Mouse (Mus musculus) regulatory T cell (primary cell): Measurements from ENCODE around the gene Hacl1.

Experiments used
- in situ Hi-C: fragments of 300-600 bp; cut with MboI, MseI; formaldehyde crosslinking; loops from one replicate; pipeline ENCODE4 v1.15.1; 2025; ENCODE audit warnings: high pct_unique_total_duplicates

Hacl1 gene

DNA sequence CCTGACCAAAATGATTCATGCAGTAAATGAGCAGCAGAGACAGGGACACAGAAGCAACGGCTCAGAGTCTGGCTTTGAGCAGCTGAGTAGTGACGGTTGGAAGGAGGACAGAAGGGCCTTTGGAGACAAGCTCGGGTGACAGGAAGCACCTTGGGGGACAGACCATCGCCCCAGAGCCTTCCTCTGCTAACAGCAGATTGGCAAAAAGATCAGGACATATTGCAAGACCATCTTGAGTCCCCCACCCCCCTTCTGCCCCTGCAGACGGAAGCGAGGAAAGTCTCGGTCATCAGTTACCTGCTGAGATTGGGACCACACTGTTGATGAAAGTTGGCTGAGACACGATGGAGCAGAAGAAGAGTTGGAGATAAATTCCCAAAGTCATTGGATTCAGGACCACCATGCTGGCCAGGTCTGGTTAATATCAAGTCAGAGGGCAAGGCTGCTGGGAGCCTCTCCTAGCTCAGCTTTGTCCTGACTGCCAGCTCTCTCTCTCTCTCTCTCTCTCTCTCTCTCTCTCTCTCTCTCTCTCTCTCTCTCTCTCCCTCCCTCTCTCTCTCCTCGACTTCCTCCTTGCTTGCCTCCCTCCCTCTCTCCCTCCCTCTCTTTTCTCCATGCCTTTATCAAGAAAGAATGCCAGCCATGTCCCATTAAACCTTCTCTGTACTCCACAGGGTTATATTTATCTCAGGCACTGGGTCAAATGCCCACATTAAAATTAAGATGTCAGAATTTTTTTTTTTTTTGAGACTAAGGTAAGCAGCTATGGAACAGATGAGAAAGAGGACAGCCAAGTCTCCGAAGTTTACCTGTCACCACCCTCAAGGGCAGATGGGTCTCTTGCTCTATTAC lies 64.0 kb downstream of the Hacl1 start:
- in situ Hi-C loops, result loop anchor here (5.0 kb wide), 1 partner anchor 75 kb away; no protein-coding TSS in a partner anchor

GRCm38 (mm10) chr14:31575866-31576265 lies 65.2 kb downstream of the Hacl1 start:
- in situ Hi-C loops, result loop anchor here (5.0 kb wide), 1 partner anchor 74 kb away; no protein-coding TSS in a partner anchor

DNA sequence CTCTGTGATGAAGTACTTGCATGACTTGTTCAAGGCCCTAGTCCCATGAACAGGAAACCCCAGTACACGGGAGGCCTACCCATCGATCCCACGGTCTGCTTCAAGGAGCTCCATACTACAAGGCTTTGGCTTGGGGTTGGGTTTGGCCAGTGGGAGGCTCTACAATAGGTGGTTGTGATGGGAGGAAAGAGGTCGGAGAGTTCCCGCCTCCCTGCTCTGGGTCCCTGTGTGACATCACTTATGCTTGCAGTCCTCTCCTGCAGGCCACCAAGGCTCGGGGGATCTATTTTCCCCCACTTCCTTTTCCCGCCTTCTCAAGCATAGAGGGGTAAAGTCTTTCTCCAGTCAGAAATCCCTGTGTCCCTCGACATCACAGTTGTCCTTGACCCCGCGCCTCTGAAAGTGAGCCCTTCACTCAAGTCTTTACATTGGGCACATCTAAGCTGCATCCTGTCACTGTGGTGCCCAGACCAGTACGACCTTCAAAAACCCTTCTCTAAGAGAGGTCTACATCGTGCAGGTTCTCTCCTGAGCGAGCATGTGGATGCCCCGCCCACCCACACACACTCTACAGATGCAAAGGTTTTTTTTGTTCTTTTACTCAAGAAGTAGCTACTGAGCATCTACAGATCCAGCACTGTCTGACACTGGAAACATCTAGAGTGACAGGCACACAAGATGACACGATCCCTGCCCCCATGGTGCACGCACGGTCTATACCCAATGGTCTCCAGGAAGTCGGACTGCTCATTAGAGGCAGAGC lies 66.0 kb downstream of the Hacl1 start:
- in situ Hi-C loops, result loop anchor here (5.0 kb wide), 1 partner anchor 73 kb away; no protein-coding TSS in a partner anchor

DNA sequence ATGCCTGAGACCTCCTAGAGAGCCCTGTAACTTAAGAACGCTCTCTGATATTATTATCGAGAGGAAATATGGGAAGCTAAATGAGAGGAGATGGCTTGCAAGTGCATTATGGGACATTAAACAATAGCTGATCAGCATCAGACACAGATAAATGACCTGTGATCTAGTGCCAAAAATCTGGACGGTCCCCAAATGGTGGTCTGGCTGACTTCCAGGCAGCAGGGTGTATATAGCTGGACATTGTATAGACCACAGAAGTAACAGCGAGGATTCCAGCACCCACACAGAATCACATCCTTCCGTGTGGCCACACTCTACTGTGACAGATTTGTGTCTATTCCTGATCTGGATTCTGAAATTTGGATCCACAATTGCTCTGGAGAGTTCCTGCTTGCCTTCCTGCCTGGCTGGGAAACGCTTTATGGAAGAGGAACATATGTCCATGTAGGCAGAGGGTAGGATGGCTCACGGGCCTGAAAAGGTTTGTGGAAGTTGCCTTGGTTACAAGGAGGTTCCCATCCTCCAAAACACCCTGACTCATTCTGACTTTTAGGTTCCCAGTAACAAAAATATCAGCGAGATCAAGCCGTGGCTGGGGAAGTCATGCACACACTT lies 68.4 kb downstream of the Hacl1 start:
- in situ Hi-C loops, result no loop called here

GRCm38 (mm10) chr14:31571419-31571818 lies 69.7 kb downstream of the Hacl1 start:
- in situ Hi-C loops, result no loop called here

GRCm38 (mm10) chr14:31570131-31570951 lies 70.7 kb downstream of the Hacl1 start:
- in situ Hi-C loops, result no loop called here

- in situ Hi-C loops, result no loop called here
Measured at GRCm38 (mm10) chr14:31569151-31569631, 71.9 kb downstream of the Hacl1 start.

DNA sequence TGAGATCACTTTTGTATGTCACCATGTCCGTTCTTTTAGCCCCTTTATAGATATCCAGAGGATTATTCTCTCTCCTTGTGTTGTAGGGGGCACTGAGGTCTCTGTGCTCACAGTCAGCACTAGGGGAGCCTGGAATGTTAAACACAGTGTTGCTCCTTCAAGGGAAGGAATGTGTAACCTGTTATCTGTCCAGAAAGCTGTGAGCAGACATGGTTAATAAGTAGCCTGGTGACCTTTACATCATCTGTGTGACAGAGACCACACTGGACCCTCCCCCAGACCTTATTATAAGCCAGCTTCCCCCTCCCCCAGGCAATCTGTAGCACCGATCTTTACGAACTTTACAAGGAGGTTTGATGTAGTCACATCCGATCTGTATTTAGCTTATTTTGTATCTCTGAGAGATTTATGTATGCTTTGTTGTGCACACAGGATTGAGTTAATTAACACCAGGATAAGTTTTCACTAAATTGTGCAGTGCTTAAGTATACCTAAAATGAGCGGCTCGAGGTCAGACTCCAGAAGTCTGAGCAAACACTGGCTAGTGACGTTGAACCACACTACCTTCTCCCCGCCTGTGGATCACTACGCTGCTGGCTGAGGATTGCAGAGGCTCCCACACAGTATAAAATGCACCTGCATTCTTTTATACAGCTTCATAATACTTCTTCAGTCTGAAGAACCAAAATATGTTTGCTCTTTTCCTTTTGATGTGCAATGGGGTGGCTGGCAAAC lies 75.4 kb downstream of the Hacl1 start:
- in situ Hi-C loops, result no loop called here

- in situ Hi-C loops, result no loop called here
Measured at GRCm38 (mm10) chr14:31564452-31565179, 76.5 kb downstream of the Hacl1 start.

- in situ Hi-C loops, result no loop called here
Measured at GRCm38 (mm10) chr14:31560886-31561285, 80.2 kb downstream of the Hacl1 start.

- in situ Hi-C loops, result no loop called here
Measured at GRCm38 (mm10) chr14:31559216-31559615, 81.9 kb downstream of the Hacl1 start.

DNA sequence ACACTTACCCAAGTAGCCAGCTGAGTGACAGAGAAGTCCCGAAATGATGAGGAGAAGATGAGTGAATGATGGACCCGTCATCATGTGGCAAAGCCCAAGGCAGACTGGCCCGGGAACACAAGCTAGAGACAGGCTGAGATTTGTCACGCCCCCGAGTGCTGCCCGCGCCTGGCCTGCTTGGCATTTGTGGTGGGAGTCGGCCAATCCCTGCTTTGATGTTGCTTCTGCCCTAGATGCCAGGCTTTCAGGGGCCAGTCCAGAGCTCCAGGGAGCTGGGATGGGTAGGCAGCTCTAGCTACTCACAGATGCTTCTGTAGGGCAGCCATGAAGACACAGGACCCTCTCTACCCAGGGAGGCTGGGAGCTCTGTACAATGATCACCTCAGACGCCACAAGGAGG lies 83.3 kb downstream of the Hacl1 start:
- in situ Hi-C loops, result no loop called here

DNA sequence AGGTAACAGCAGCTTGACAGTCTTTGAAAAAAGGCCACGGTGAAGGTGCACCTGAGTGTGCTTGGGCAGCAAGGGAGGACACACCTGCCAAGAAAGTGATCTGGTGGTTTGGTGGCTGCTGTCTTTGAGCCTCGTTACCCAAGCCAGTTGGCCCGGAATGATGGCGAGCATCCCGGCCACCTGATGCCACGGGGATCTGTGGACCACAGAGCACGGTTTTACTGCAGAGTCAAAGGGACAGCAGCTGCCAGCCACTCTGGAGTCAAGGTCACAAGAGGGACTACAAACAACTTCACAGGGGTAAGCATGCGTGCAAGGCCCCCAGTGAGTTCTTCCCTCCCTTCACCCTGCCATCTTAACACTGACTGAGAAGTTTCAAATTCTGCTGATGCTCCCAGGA lies 83.8 kb downstream of the Hacl1 start:
- in situ Hi-C loops, result no loop called here

DNA sequence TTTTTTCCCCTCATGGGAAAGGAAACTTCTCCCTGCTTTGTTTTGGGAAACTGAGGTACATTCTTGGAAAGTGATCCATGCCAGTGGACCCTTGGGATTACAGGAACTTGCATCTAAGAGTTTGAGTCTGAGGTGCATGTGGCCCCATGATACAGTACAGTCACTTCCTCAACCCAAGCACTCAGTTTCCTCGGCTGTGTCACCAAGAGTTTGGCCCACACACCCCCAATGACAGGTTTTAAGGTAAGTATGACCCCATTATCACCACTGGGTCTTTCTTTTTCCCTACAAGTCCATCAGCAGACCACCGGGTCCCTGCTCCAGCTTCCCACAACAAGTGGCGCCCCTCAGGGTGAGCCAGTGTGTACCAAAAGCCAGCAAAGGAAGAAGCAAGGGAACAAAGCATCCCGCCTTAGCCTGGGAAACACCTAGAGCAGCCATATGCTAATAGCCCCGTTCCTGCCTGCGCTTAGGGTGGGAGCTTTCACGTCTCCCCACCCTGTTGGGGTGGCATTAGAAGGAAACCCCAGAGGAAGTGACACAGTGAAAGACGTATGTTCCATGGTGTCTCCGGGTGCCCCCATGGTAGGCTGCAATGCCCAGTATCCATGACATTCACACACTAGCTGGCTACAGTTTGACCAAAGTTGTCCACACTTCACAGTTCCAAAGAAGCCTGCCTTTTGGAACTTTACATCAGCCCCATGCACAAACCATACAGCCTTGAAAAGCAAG lies 84.4 kb downstream of the Hacl1 start:
- in situ Hi-C loops, result no loop called here

DNA sequence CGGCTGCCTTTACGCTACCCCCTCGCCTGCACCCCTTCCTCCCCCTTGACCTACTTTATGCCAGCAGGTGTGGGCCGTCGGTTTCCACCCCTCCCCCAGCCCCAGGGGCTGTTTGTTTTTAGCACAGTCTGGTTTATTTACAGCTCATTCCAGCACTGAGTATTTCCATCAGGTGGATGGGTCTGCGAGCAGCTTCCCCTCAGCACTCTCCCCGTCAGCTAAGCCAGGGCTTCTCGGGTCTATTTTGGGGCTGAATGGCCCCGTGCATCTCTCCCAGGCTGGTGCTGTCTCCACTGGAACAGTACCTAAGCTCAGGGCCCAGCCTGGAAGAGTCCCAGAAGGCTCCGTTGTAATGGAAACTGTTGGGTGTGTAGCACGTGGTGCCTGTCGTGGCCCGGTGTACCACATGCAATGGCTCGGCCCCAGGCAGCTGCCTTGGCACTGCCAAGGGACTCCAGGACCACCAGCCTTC lies 85.1 kb downstream of the Hacl1 start:
- in situ Hi-C loops, result no loop called here

DNA sequence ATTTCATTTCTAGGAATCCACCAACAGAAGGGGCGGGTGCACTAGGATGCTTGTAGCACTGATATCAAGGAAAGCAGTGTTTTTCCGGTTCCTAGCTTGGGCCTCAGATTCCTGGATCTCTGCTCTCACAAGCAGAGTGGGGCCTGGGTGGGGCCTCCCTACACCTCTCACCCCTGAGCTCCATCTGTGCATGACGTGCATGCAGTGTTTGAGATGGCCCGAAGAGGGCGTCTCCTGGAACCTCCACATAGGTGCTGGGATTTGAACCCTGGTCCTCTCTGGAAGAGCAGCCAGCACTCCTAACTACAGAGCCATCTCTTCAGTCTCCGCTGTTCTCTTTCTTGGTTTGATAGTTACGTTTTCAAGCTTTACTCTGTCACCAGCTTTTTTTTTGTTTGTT lies 86.1 kb downstream of the Hacl1 start:
- in situ Hi-C loops, result no loop called here
